Mouse (Mus musculus): ENCODE measurements at regions not wholly inside any gene's neighbourhood (a gene's known extent, or its start where the extent isn't known, plus 50 kb on each side); places are given as distances from the start of the nearest gene placed in this dataset.

- DNase-seq (ENCODE audit: low spot score): no peak
Observed at GRCm38 (mm10) chr13:44509526-44510159, 219.6 kb upstream of the Jarid2 start.

GRCm38 (mm10) chr13:44513378-44514285, 215.6 kb upstream of the Jarid2 start:
- DNase-seq (ENCODE audit: low spot score): no peak

- no peak for DNase-seq (ENCODE audit: low spot score)
Observed at GRCm38 (mm10) chr13:44514636-44515158, 214.6 kb upstream of the Jarid2 start.

- no peak for DNase-seq (ENCODE audit: low spot score)
Observed at GRCm38 (mm10) chr13:44516863-44517262, 212.4 kb upstream of the Jarid2 start.

- no peak for DNase-seq (ENCODE audit: low spot score)
Observed at GRCm38 (mm10) chr13:44517312-44517711, 212.0 kb upstream of the Jarid2 start.

- DNase-seq (ENCODE audit: low spot score): no peak
Observed at GRCm38 (mm10) chr13:44518215-44518614, 211.1 kb upstream of the Jarid2 start.

- DNase-seq (ENCODE audit: low spot score): no peak
Observed at GRCm38 (mm10) chr13:44523516-44523915, 205.8 kb upstream of the Jarid2 start.

GRCm38 (mm10) chr13:44530867-44531564, 198.3 kb upstream of the Jarid2 start:
- no peak for DNase-seq (ENCODE audit: low spot score)

- no peak for DNase-seq (ENCODE audit: low spot score)
Observed at GRCm38 (mm10) chr13:44532631-44533180, 196.6 kb upstream of the Jarid2 start.

- no peak for DNase-seq (ENCODE audit: low spot score)
Observed at GRCm38 (mm10) chr13:44534575-44535080, 194.6 kb upstream of the Jarid2 start.

GRCm38 (mm10) chr13:44535441-44535840, 193.8 kb upstream of the Jarid2 start:
- no peak for DNase-seq (ENCODE audit: low spot score)

GRCm38 (mm10) chr13:44538238-44538637, 191.0 kb upstream of the Jarid2 start:
- DNase-seq (ENCODE audit: low spot score): no peak

GRCm38 (mm10) chr13:44540401-44540800, 188.9 kb upstream of the Jarid2 start:
- no peak for DNase-seq (ENCODE audit: low spot score)

GRCm38 (mm10) chr13:44541243-44541653, 188.0 kb upstream of the Jarid2 start:
- no peak for DNase-seq (ENCODE audit: low spot score)

GRCm38 (mm10) chr13:44544786-44545185, 184.5 kb upstream of the Jarid2 start:
- DNase-seq (ENCODE audit: low spot score): no peak

GRCm38 (mm10) chr13:44546289-44546688, 183.0 kb upstream of the Jarid2 start:
- DNase-seq (ENCODE audit: low spot score): no peak

- no peak for DNase-seq (ENCODE audit: low spot score)
Observed at GRCm38 (mm10) chr13:44548880-44549279, 180.4 kb upstream of the Jarid2 start.

GRCm38 (mm10) chr13:44553363-44553762, 175.9 kb upstream of the Jarid2 start:
- DNase-seq (ENCODE audit: low spot score): no peak

- DNase-seq (ENCODE audit: low spot score): no peak
Observed at GRCm38 (mm10) chr13:44554686-44555463, 174.4 kb upstream of the Jarid2 start.

- DNase-seq (ENCODE audit: low spot score): no peak
Observed at GRCm38 (mm10) chr13:44555979-44556378, 173.3 kb upstream of the Jarid2 start.

- DNase-seq (ENCODE audit: low spot score): no peak
Observed at GRCm38 (mm10) chr13:44558051-44558450, 171.2 kb upstream of the Jarid2 start.

Data from ovary, adult 18-20 months (tissue).